Mouse (Mus musculus) intestine, embryonic 15.5 days (tissue): ENCODE measurements around the gene Oprd1. TPM values are rescaled to one million over a fixed set of nuclear protein-coding genes. Genes with fewer than 3 reads are reported as not detected.

Source experiments
- ATAC-seq: fragments of 200-750 bp; cut with Nextera tagmentation; 2 replicates; pipeline ENCODE4 v1.8.0; 2017; ENCODE audit warnings: moderate TSS enrichment, moderate library complexity
- H3K27ac ChIP-seq: fragments of 300-500 bp; sonication (generic); 2 replicates; pipeline ENCODE4 v1.5.1; 2015; ENCODE audit warnings: mild to moderate bottlenecking, inconsistent platforms
- H3K27me3 ChIP-seq: fragments of 300-500 bp; sonication (generic); replicated peaks from 2 replicates; pipeline ENCODE4 v1.6.1; 2015; ENCODE audit warnings: inconsistent platforms
- H3K36me3 ChIP-seq: fragments of 300-500 bp; sonication (generic); 2 replicates; pipeline ENCODE4 v1.6.1; 2015; ENCODE audit warnings: inconsistent platforms
- H3K4me1 ChIP-seq: fragments of 300-500 bp; sonication (generic); replicated peaks from 2 replicates; pipeline ENCODE4 v1.6.1; 2015; ENCODE audit warnings: inconsistent platforms
- H3K4me2 ChIP-seq: fragments of 300-500 bp; sonication (generic); replicated peaks from 2 replicates; pipeline ENCODE4 v1.6.1; 2015; ENCODE audit warnings: mild to moderate bottlenecking, inconsistent platforms
- H3K4me3 ChIP-seq: fragments of 300-500 bp; sonication (generic); replicated peaks from 2 replicates; pipeline ENCODE4 v1.5.1; 2015; ENCODE audit warnings: inconsistent platforms
- H3K9ac ChIP-seq: fragments of 300-500 bp; sonication (generic); 2 replicates; pipeline ENCODE4 v1.6.1; 2015; ENCODE audit warnings: inconsistent platforms
- H3K9me3 ChIP-seq: fragments of 300-500 bp; sonication (generic); 2 replicates; pipeline ENCODE4 v1.6.1; 2016; ENCODE audit warnings: inconsistent platforms
- WGBS: fragments of 180-500 bp; shearing (Covaris S2); methylation state at CpG from one replicate; pipeline ENCODE4 v1.1.7; 2015; 5-methylcytosine and 5-hydroxymethylcytosine counted together
- polyA plus RNA-seq: library from polyadenylated mRNA; unstranded; fragments of >200 nt; fragmentation: Nextera tagmentation; extraction: Ambion mirVana; gene quantifications from 2 replicates; pipeline ENCODE4 v1.2.1, GENCODE M21; 2015

Gene Oprd1
- polyA plus RNA-seq, 1 experiment from 2014 or later: 0.28 TPM

- 62% methylated on average over 7 of the region's 7 CpGs for WGBS
- H3K4me3 ChIP-seq: no peak overlapping the region
- no peak overlapping the region for H3K27ac ChIP-seq
- no peaks in the 10 kb centered on the region for H3K36me3 ChIP-seq
- no peak overlapping the region for H3K9ac ChIP-seq
- H3K4me2 ChIP-seq: no peak overlapping the region
- H3K9me3 ChIP-seq: no peaks in the 10 kb centered on the region
- no peaks in the 10 kb centered on the region for H3K27me3 ChIP-seq
- peak; percentile 73 for ATAC-seq
- H3K4me1 ChIP-seq: peaks cover 5% of the 10 kb centered on the region; the same call in 1 of the 2 replicates
Measured at GRCm38 (mm10) chr4:132132297-132132696, 12.0 kb downstream of the Oprd1 start.

GRCm38 (mm10) chr4:132131790-132132189, 12.5 kb downstream of the Oprd1 start:
- ATAC-seq: no peak
- Histone ChIP-seq H3K9ac (no peak overlapping the region), H3K27me3 (no peaks in the 10 kb centered on the region), H3K4me2 (no peak overlapping the region), H3K4me3 (no peak overlapping the region), H3K36me3 (no peaks in the 10 kb centered on the region), H3K4me1 (peaks cover 5% of the 10 kb centered on the region; the same call in 1 of the 2 replicates), H3K9me3 (no peaks in the 10 kb centered on the region), H3K27ac (no peak overlapping the region)
- WGBS: 89% methylated on average over 7 of the region's 7 CpGs

- H3K27ac ChIP-seq: no peak overlapping the region
- 89% methylated on average over 9 of the region's 9 CpGs for WGBS
Measured at GRCm38 (mm10) chr4:132131116-132131515, 13.2 kb downstream of the Oprd1 start.

GRCm38 (mm10) chr4:132130645-132131044, 13.6 kb downstream of the Oprd1 start:
- WGBS: 66% methylated on average over 11 of the region's 11 CpGs
- ATAC-seq: no peak
- H3K27me3 ChIP-seq: no peaks in the 10 kb centered on the region
- no peaks in the 10 kb centered on the region for H3K36me3 ChIP-seq
- no peak overlapping the region for H3K9ac ChIP-seq
- H3K27ac ChIP-seq: no peak overlapping the region
- peaks cover 5% of the 10 kb centered on the region; the same call in 1 of the 2 replicates for H3K4me1 ChIP-seq
- no peak overlapping the region for H3K4me3 ChIP-seq
- H3K4me2 ChIP-seq: no peak overlapping the region
- no peaks in the 10 kb centered on the region for H3K9me3 ChIP-seq

More at GRCm38 (mm10) chr4:132131116-132131515, 13.2 kb downstream of the Oprd1 start:
- Histone ChIP-seq H3K4me2 (no peak overlapping the region), H3K4me3 (no peak overlapping the region), H3K9me3 (no peaks in the 10 kb centered on the region), H3K27me3 (no peaks in the 10 kb centered on the region), H3K36me3 (no peaks in the 10 kb centered on the region), H3K9ac (no peak overlapping the region), H3K4me1 (peaks cover 5% of the 10 kb centered on the region; the same call in 1 of the 2 replicates)
- no peak for ATAC-seq

GRCm38 (mm10) chr4:132130134-132130533, 14.2 kb downstream of the Oprd1 start:
- 73% methylated on average over 2 of the region's 2 CpGs for WGBS
- H3K27ac ChIP-seq: no peak overlapping the region

GRCm38 (mm10) chr4:132128997-132129636, 15.2 kb downstream of the Oprd1 start:
- Histone ChIP-seq H3K36me3 (no peaks in the 10 kb centered on the region), H3K27ac (no peak overlapping the region), H3K9ac (no peak overlapping the region), H3K4me2 (no peak overlapping the region), H3K4me3 (no peak overlapping the region), H3K27me3 (no peaks in the 10 kb centered on the region), H3K4me1 (peaks cover 5% of the 10 kb centered on the region; the same call in 1 of the 2 replicates), H3K9me3 (no peaks in the 10 kb centered on the region)
- ATAC-seq: no peak
- WGBS: 33% methylated on average over 6 of the region's 6 CpGs

More at GRCm38 (mm10) chr4:132130134-132130533, 14.2 kb downstream of the Oprd1 start:
- no peak for ATAC-seq
- Histone ChIP-seq H3K27me3 (no peaks in the 10 kb centered on the region), H3K4me1 (peaks cover 5% of the 10 kb centered on the region; the same call in 1 of the 2 replicates), H3K4me2 (no peak overlapping the region), H3K9ac (no peak overlapping the region), H3K9me3 (no peaks in the 10 kb centered on the region), H3K36me3 (no peaks in the 10 kb centered on the region), H3K4me3 (no peak overlapping the region)

- H3K4me2 ChIP-seq: no peak overlapping the region
- H3K27ac ChIP-seq: no peak overlapping the region
- no peak for ATAC-seq
- peaks cover 5% of the 10 kb centered on the region; the same call in 1 of the 2 replicates for H3K4me1 ChIP-seq
- no peaks in the 10 kb centered on the region for H3K9me3 ChIP-seq
- no peak overlapping the region for H3K9ac ChIP-seq
- no peaks in the 10 kb centered on the region for H3K27me3 ChIP-seq
- H3K4me3 ChIP-seq: no peak overlapping the region
- WGBS: 79% methylated on average over 8 of the region's 8 CpGs
- no peaks in the 10 kb centered on the region for H3K36me3 ChIP-seq
Measured at GRCm38 (mm10) chr4:132127091-132127490, 17.2 kb downstream of the Oprd1 start.

GRCm38 (mm10) chr4:132123166-132123565, 21.1 kb downstream of the Oprd1 start:
- no peaks in the 10 kb centered on the region for H3K9me3 ChIP-seq
- no peak for ATAC-seq
- no peak overlapping the region for H3K4me3 ChIP-seq
- no peaks in the 10 kb centered on the region for H3K36me3 ChIP-seq
- 88% methylated on average over 1 of the region's 1 CpGs for WGBS
- no peak overlapping the region for H3K9ac ChIP-seq
- H3K4me2 ChIP-seq: no peak overlapping the region
- H3K27ac ChIP-seq: no peak overlapping the region
- H3K27me3 ChIP-seq: no peaks in the 10 kb centered on the region
- no peaks in the 10 kb centered on the region for H3K4me1 ChIP-seq

GRCm38 (mm10) chr4:132121674-132122073, 22.6 kb downstream of the Oprd1 start:
- H3K36me3 ChIP-seq: no peaks in the 10 kb centered on the region
- no peak overlapping the region for H3K4me3 ChIP-seq
- H3K4me1 ChIP-seq: no peaks in the 10 kb centered on the region
- H3K9me3 ChIP-seq: no peaks in the 10 kb centered on the region
- no peak overlapping the region for H3K27ac ChIP-seq
- no peak overlapping the region for H3K4me2 ChIP-seq
- no peak for ATAC-seq
- WGBS: 81% methylated on average over 5 of the region's 5 CpGs
- no peak overlapping the region for H3K9ac ChIP-seq
- no peaks in the 10 kb centered on the region for H3K27me3 ChIP-seq

- Histone ChIP-seq H3K27me3 (no peaks in the 10 kb centered on the region), H3K9ac (no peak overlapping the region), H3K27ac (no peak overlapping the region), H3K4me1 (no peaks in the 10 kb centered on the region), H3K36me3 (no peaks in the 10 kb centered on the region), H3K9me3 (no peaks in the 10 kb centered on the region), H3K4me3 (no peak overlapping the region), H3K4me2 (no peak overlapping the region)
- ATAC-seq: no peak
- 50% methylated on average over 9 of the region's 9 CpGs for WGBS
Measured at GRCm38 (mm10) chr4:132119566-132119965, 24.7 kb downstream of the Oprd1 start.

GRCm38 (mm10) chr4:132116315-132116714, 28.0 kb downstream of the Oprd1 start:
- Histone ChIP-seq H3K4me2 (no peak overlapping the region), H3K27me3 (no peaks in the 10 kb centered on the region; the same call in 1 of the 2 replicates), H3K4me1 (0 out of 2 replicates have a peak, but pooled peaks cover 3% of the 10 kb centered on the region), H3K36me3 (no peaks in the 10 kb centered on the region), H3K4me3 (no peak overlapping the region), H3K27ac (no peak overlapping the region), H3K9me3 (no peaks in the 10 kb centered on the region), H3K9ac (no peak overlapping the region)
- ATAC-seq: no peak
- 67% methylated on average over 4 of the region's 4 CpGs for WGBS

- ATAC-seq: peak; percentile 39; the same call in 1 of the 2 replicates
Measured at GRCm38 (mm10) chr4:132113411-132114095, 30.7 kb downstream of the Oprd1 start.

More at GRCm38 (mm10) chr4:132113411-132114095, 30.7 kb downstream of the Oprd1 start:
- Histone ChIP-seq H3K4me3 (peak overlapping the region; percentile 36), H3K4me1 (0 out of 2 replicates have a peak, but pooled peaks cover 3% of the 10 kb centered on the region), H3K9ac (peak overlapping the region; percentile 24), H3K27me3 (no peaks in the 10 kb centered on the region; the same call in 1 of the 2 replicates), H3K27ac (no peak overlapping the region), H3K36me3 (no peaks in the 10 kb centered on the region), H3K4me2 (peak overlapping the region; percentile 73), H3K9me3 (no peaks in the 10 kb centered on the region)
- 37% methylated on average over 53 of the region's 53 CpGs for whole genome bisulfite sequencing
